Mouse (Mus musculus): ENCODE measurements around the gene Klk1b5. TPM values are rescaled to one million over a fixed set of nuclear protein-coding genes. Genes with fewer than 3 reads are reported as not detected.
"Not testable (repeated sequence)": the region's sequence is repeated elsewhere in the genome, so short reads cannot be mapped to it uniquely, and the experiment has no call there.

The Klk1b5 gene
- not detected for polyA plus RNA-seq (2021)

- CTCF ChIA-PET: no interaction called here
- in situ Hi-C loops (cut with MboI; ENCODE audit: low pct_unique_long_range_greater_than_20kb): no loop called here
- peaks cover 2% of the 10 kb centered on the region for H3K27me3 ChIP-seq
- ATAC-seq (no peak), DNase-seq (ENCODE audit: low read depth, low spot score) (no peak)
- no peak for TF ChIP-seq CTCF (IDR thresholded peaks at IDR 0.05)
- POLR2A ChIA-PET: no interaction called here
Measured at GRCm38 (mm10) chr7:44215645-44216044, at the start of gene Klk1b5. Gene Klk1b5 (plus strand): TSS chr7:44215945.

- in situ Hi-C loops (cut with MboI; ENCODE audit: low pct_unique_long_range_greater_than_20kb): no loop called here
- DNase-seq (ENCODE audit: low read depth, low spot score) (no peak), ATAC-seq (no peak)
- ChIA-PET CTCF (no interaction called here), POLR2A (no interaction called here)
- no peaks in the 10 kb centered on the region for H3K27me3 ChIP-seq
- TF ChIP-seq CTCF (IDR thresholded peaks at IDR 0.05): no peak
Measured at GRCm38 (mm10) chr7:44179299-44180045, 36.3 kb upstream of the Klk1b5 start.

- in situ Hi-C loops (cut with MboI; ENCODE audit: low pct_unique_long_range_greater_than_20kb); H3K27me3 ChIP-seq; POLR2A ChIA-PET; DNase-seq (ENCODE audit: low read depth, low spot score); ATAC-seq; CTCF ChIA-PET: not testable (repeated sequence)
Measured at GRCm38 (mm10) chr7:44186516-44186915, 29.2 kb upstream of the Klk1b5 start.

- POLR2A ChIA-PET; ATAC-seq; DNase-seq (ENCODE audit: low read depth, low spot score); CTCF ChIA-PET; in situ Hi-C loops (cut with MboI; ENCODE audit: low pct_unique_long_range_greater_than_20kb); H3K27me3 ChIP-seq: not testable (repeated sequence)
Measured at GRCm38 (mm10) chr7:44187936-44188335, 27.8 kb upstream of the Klk1b5 start, which contains the start of gene Klk1b24. Gene Klk1b24 (plus strand): TSS chr7:44188236.

- POLR2A ChIA-PET; H3K27me3 ChIP-seq; CTCF ChIA-PET; ATAC-seq; DNase-seq (ENCODE audit: low read depth, low spot score): not testable (repeated sequence)
- in situ Hi-C loops (cut with MboI; ENCODE audit: low pct_unique_long_range_greater_than_20kb): loop anchor here (10.0 kb wide), 2 partner anchors 79 to 139 kb away; partner anchors contain the start of genes Klk1b22 and Klk1b27
Measured at GRCm38 (mm10) chr7:44193466-44193865, 22.3 kb upstream of the Klk1b5 start.

GRCm38 (mm10) chr7:44197891-44198290 lies 17.9 kb upstream of the Klk1b5 start, which contains the start of gene Klk1b3:
Gene Klk1b3 (plus strand): TSS chr7:44198191.
- ChIA-PET POLR2A (no interaction called here), CTCF (no interaction called here)
- DNase-seq (ENCODE audit: low read depth, low spot score) (no peak), ATAC-seq (no peak)
- in situ Hi-C loops (cut with MboI; ENCODE audit: low pct_unique_long_range_greater_than_20kb): loop anchor here (10.0 kb wide), 2 partner anchors 83 to 143 kb away; partner anchors contain the start of genes Klk1b22 and Klk1b27
- TF ChIP-seq CTCF (IDR thresholded peaks at IDR 0.05): no peak
- H3K27me3 ChIP-seq: no peaks in the 10 kb centered on the region

GRCm38 (mm10) chr7:44207135-44207534 lies 8.6 kb upstream of the Klk1b5 start, which contains the start of gene Klk1b4:
Gene Klk1b4 (plus strand): TSS chr7:44207435.
- CTCF ChIA-PET; ATAC-seq; DNase-seq (ENCODE audit: low read depth, low spot score); H3K27me3 ChIP-seq; in situ Hi-C loops (cut with MboI; ENCODE audit: low pct_unique_long_range_greater_than_20kb); POLR2A ChIA-PET: not testable (repeated sequence)

GRCm38 (mm10) chr7:44208307-44208706 lies 7.4 kb upstream of the Klk1b5 start:
- in situ Hi-C loops (cut with MboI; ENCODE audit: low pct_unique_long_range_greater_than_20kb): no loop called here
- ATAC-seq (no peak), DNase-seq (ENCODE audit: low read depth, low spot score) (no peak)
- ChIA-PET CTCF (no interaction called here), POLR2A (no interaction called here)
- no peak for TF ChIP-seq CTCF (IDR thresholded peaks at IDR 0.05)
- H3K27me3 ChIP-seq: no peaks in the 10 kb centered on the region

GRCm38 (mm10) chr7:44221601-44222000 lies 5.9 kb downstream of the Klk1b5 start:
- in situ Hi-C loops (cut with MboI; ENCODE audit: low pct_unique_long_range_greater_than_20kb); ATAC-seq; DNase-seq (ENCODE audit: low read depth, low spot score); POLR2A ChIA-PET; CTCF ChIA-PET; H3K27me3 ChIP-seq: not testable (repeated sequence)

GRCm38 (mm10) chr7:44222335-44222734 lies 6.6 kb downstream of the Klk1b5 start:
- ATAC-seq; POLR2A ChIA-PET; H3K27me3 ChIP-seq; in situ Hi-C loops (cut with MboI; ENCODE audit: low pct_unique_long_range_greater_than_20kb); CTCF ChIA-PET; DNase-seq (ENCODE audit: low read depth, low spot score): not testable (repeated sequence)

GRCm38 (mm10) chr7:44225076-44225475 lies 9.3 kb downstream of the Klk1b5 start, which contains the start of gene Klk1:
Gene Klk1 (plus strand): TSS chr7:44225360.
- DNase-seq (ENCODE audit: low read depth, low spot score) (no peak), ATAC-seq (no peak)
- CTCF ChIA-PET: no interaction called here
- in situ Hi-C loops (cut with MboI; ENCODE audit: low pct_unique_long_range_greater_than_20kb): loop anchor here (25.0 kb wide), 1 partner anchor 638 kb away; the partner anchor contains the start of gene Zfp719
- TF ChIP-seq CTCF (IDR thresholded peaks at IDR 0.05): no peak
- POLR2A ChIA-PET: no interaction called here
- peaks cover 2% of the 10 kb centered on the region for H3K27me3 ChIP-seq
